Mouse (Mus musculus) lung, adult 2 months (tissue): ENCODE measurements around the gene Chrm1.

Source experiments
- CTCF ChIP-seq: fragments of 200-500 bp; IDR thresholded peaks from 2 replicates; pipeline ENCODE4 v1.5.1; 2011; ENCODE audit warnings: mild to moderate bottlenecking, low read length, control low read depth; ENCODE audit not compliant: insufficient read depth
- POLR2A ChIP-seq: fragments of 200-500 bp; IDR thresholded peaks from 2 replicates; pipeline ENCODE4 v1.6.1; 2011; ENCODE audit warnings: low read depth, mild to moderate bottlenecking, control low read depth, low read length, borderline replicate concordance; ENCODE audit errors: extremely low read depth

GRCm38 (mm10) chr19:8718357-8718756, 54.8 kb downstream of the Chrm1 start:
- TF ChIP-seq POLR2A, result no peak
- TF ChIP-seq CTCF, result peak; percentile 62; the same call in 1 of the 2 replicates
